Mouse (Mus musculus): ENCODE measurements around the gene Fbxl19.

Gene Fbxl19

DNA sequence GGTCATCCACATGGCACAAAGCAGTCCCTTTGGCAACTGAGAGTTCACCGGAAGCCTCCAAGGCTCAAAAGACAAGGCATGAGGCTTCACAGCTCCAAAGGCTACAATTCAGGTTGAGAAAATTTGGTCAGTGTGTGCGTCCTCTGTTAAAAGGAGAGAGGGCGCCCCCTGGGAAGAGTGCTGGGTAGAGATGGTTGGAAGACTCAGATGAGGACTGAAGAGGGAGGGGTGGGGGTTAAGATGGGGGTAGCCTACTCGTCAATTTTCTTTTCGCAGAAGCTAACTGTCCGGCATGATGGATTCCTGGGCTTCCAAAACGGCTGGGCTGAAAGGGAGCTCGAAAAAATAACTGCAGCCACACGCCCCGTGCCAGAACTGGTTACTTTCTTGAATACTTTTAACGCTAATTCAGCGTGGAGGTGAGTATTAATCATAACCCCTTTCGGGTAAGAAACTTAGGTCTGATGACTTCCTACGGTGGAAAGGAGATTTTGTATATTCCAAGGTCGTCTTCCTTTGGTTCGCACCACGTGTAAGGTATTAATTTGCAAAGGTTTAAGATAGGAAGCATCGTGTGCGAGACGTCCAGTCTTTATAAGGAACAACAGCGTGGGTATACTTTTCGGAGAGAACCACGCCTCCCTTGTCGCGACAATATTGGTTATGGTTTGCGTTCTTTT, at the start of gene Fbxl19:
Gene Fbxl19, plus strand, starts transcription at position 178 of the 680 bp plus-strand sequence.
- DNase-seq (ENCODE audit: low read depth) = peak; percentile 60

DNA sequence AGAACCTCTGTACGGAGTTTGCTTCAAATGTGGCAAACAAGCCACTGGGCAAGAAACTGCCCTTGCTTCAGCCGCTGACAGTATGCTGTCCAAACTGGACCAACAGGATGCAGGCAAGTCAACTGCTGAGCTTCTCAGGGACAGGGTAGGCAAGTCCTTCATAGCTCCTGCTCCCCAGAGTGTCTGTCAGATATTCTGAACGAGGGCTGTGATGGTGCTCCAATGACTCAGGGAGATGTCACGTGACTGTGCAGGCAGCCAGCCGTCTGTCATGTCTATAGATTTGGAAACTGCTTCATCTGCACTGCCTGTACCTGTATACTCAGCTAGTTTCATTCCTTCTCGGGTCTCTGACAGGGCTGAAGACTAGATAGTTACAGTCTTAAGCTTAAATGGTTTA, 45.4 kb upstream of the Fbxl19 start:
- no peak for DNase-seq (ENCODE audit: low read depth)

DNA sequence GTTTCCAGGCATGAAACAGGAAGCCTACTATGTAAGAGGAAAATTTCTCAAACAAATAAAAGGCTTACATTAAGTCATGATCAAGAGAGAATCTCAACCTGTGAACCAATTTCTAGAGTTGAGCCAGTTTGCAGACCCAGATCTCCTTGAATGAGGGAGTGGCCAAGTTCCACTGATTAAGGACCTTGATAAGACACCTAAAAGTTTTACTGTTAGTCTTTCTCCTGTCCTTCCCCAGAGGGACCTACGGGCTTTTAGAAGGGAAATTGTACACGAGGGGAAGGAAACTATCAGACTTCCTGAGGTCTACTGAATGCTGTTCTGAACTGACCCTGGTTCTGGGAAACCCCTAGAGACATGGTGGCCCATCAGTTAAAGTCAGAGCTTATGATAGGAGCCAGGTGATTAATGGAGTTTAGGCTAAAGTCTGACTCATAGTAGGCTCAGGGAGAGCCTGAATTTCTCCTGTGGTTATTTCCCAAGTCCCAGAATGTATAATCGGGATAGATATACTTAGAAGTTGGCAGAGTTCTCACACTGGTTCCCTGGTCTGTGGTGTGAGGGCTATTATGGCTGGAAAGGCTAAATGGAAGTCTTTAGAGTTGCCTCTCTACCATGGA, 43.5 kb upstream of the Fbxl19 start:
- DNase-seq (ENCODE audit: low read depth) = no peak

DNA sequence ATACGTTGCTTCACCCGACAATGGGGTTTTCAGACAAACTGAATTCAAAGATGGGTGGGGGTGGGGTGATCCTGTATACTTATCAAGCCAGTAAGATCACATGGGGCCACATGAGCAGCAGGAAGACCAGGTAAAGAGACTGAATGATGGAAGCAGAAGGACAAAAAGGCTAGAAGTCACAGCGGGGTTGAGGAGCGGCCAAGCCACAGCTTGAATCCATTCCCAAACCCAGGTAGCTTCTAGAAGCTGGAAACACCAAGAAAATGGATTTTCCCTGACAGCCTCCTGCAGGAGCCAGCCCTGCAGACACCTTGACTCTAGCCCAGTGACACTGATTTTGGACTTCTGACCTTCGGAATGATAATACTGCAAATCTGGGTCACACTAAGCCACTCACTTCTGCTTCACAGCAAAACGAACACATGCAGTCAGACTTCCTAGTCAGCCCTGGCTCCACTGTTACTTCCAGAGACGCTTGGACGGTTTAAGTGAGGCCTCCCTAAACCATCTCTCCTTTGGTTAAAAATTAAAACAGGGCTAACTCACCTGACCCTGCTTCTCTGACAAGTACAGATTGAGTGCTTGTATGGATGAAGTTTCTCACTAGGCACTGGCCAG, 40.7 kb upstream of the Fbxl19 start:
- no peak for DNase-seq (ENCODE audit: low read depth)

DNA sequence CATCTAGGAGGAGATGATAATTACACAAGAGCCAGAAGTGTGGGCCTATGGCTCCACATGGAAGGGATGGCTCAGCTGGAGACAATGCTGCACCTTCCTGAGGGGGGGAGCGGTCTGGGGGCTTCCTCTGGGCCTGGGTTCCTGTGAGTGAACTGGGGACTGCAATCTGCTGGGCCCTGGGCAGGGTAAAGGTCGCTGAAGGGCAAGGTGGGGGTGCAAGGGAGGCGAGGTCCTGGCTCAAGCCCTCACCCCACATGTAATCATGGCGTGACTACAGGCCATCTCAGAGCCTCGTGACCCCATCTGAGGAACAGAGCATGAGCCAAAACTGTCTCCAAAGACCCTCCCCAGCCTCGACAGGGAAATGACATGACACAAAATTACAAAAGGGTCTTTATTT, 39.7 kb upstream of the Fbxl19 start:
- DNase-seq (ENCODE audit: low read depth) = no peak

DNA sequence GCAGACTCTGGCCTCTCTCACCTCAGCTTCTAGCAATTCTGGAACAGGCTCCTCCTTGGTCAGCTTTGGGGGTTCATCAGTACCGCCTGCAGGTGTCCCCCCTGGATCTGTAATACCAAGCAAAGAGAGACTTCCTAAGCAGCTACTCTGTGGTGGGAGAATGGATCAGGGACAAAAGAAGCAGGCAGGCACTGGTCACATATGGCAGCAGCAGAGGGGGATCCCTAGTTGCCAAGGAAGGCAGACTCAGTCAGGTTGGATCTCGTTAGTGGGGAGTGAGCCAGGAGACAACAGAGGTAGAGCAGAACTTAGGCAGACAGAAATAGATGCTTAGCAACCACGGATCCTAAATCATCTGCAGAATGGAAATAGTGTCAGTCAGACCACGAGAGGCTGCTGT, 38.6 kb upstream of the Fbxl19 start:
- no peak for DNase-seq (ENCODE audit: low read depth)

DNA sequence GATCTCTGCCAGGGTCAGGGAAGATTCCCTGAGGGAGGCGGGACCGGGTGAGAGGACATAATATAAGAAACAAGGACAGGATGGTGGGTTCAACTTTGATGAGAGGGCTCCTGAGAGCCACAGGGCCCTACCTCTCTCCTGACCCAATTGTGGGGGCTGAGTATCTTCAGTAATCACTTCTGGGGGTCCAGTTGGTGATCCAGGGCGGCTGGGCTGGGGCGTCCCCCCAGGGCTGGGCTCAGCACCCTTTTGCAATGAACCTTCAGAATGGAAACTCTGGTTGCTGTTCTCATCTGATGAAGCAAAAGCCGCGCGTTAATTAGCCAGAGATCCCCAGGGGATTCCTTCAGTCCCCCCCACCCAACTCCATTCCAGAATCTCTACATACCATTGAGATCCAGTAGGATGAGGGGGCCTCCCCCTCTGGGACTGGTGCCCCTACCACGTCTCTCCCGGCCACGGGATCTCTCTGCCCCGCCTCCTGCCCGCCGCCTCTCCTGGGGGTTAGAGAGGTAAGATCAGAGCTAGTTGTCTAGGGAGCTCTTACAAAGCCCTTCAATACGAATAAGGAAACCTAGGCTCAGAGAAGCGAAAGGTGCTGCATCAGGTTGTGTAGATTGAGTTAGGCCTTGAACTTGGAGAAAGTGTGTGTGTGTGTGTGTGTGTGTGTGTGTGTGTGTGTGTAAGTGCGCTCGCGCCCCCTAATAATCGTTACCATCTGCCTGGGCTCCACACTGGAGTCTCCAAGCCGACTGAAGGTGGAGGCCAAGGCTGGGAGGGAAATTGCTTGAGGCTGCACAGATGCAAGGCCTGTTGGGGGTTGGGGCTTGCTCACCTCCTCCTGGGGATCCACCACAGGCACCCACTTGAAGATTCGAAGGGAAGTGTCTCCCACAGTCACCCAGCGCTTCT, 37.0 kb upstream of the Fbxl19 start:
- no peak for DNase-seq (ENCODE audit: low read depth)

DNA sequence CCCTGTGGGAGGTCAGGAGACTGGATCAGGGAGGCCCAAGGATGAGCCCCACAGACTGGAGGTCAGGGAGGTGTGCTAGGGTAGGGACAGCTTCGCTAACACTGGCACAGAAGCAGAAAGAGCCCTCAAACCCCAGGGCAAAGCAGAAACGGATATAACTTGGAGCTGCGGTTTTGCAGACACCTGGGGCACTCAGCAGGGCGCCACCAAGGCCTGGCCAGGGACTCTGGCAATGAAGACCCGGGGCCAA, 36.5 kb upstream of the Fbxl19 start:
- DNase-seq (ENCODE audit: low read depth) = no peak

DNA sequence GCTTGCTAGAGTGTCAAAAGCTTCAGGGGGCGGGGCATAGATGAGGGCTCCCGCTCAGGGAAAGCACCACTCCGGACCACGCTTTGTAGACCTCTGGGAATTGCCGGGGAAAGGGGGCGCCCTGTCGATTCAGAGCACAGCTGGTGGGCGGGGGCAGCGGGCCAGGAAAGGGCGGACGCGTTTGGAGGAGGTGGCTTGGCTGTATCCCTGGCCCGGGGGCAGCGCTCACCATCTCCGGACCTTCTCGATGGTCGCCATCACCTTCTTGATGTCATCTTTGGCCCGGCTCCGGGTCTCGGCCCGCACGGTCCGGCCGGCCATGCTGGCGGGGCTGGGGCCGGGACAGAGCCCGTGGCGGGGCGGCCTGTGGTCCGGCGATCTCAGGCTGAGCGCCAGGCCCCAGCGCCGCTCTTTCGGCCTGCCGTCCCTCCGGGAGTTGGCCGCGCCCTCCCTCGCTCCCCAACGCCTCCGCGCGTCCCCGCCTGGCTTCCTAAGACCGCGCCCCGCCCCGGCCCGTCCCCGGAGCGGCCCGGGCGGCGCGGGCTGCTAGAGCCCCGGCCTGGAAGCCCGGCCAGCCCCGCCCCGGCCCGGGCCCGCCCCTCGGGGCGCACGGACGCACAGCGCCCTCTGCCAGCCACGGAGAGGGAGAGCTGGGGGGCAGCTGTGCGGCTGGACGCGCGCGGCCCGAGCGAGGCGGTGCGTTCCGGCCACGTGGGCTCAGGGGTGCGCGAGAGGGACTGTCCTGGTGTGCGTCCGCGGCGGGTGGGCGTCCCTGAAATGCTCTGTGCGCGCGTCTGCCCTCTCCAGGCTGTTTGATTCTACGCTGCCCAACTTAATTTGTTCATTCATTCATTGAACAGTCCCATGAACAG, 35.9 kb upstream of the Fbxl19 start, which contains the start of gene Bcl7c:
Gene Bcl7c, minus strand, starts transcription at position 727 of the 872 bp plus-strand sequence.
- DNase-seq (ENCODE audit: low read depth) = peak; percentile 60

DNA sequence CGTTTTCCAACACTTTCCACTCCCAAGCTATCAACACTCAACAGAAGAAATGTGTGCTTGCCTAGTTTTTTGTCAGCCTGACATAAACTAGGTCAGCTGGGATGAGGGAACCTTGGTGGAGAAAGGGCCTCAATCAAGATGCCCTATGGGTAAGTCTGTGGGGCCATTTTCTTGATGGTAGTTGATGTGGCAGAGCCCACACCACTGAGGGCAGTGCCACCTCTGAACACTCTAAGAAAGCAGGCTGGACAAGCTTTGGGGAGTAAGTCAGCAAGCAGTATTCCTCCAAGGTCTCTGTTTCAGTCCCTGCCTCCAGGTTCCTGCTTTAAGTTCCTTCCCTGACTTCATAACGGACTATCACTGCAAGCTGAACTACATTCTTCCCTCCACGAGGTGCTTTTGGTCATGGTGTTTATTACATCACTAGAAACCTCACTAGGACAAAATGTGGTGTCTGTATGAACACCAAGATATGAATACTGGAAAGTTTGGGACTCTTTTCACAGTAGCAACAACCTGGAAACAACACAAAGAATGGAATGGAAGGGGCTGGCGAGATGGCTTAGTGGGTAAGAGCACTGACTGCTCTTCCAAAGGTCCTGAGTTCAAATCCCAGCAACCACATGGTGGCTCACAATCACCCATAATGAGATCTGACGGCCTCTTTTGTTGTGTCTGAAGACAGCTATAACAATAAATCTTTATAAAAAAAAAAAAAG, 34.9 kb upstream of the Fbxl19 start:
- no peak for DNase-seq (ENCODE audit: low read depth)

DNA sequence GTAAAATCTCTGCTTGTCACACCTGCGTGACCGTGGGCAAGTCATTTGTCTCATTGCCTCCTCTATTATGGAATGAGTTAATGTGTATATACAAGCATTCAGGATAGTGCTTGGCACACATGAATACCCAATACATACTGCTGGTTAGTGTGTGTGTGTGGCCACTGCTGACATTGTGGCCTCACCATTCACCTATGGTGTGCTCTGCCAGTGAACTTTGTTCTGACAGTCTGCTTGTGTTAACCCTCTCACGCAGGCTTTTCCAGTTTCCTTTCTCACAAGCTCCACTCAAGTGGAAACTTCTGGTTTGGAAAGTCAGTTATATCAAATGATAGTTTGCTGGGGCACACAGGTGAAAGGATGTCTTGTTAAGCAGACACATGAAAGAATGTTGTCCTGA, 33.3 kb upstream of the Fbxl19 start:
- DNase-seq (ENCODE audit: low read depth) = no peak

DNA sequence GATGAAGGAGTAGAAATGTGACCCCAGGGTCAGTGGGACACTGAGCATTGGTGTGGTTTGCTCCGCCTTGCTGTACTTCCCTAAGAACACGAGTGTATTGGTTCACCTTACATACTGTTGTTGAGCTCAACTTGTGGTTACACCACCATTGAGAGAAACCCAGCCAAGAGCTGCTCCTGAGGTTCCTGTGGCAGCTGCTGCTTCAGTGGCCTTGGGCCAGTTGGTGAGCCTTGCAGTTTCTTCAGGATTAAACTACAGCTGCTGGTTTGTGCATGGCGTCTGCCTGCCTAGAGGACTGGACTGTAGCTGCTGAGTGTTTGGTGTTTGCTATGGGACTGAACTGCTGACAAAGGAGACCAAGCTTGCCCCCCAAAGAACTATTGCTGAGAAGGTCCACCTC, 32.9 kb upstream of the Fbxl19 start:
- peak; percentile 44 for DNase-seq (ENCODE audit: low read depth)

DNA sequence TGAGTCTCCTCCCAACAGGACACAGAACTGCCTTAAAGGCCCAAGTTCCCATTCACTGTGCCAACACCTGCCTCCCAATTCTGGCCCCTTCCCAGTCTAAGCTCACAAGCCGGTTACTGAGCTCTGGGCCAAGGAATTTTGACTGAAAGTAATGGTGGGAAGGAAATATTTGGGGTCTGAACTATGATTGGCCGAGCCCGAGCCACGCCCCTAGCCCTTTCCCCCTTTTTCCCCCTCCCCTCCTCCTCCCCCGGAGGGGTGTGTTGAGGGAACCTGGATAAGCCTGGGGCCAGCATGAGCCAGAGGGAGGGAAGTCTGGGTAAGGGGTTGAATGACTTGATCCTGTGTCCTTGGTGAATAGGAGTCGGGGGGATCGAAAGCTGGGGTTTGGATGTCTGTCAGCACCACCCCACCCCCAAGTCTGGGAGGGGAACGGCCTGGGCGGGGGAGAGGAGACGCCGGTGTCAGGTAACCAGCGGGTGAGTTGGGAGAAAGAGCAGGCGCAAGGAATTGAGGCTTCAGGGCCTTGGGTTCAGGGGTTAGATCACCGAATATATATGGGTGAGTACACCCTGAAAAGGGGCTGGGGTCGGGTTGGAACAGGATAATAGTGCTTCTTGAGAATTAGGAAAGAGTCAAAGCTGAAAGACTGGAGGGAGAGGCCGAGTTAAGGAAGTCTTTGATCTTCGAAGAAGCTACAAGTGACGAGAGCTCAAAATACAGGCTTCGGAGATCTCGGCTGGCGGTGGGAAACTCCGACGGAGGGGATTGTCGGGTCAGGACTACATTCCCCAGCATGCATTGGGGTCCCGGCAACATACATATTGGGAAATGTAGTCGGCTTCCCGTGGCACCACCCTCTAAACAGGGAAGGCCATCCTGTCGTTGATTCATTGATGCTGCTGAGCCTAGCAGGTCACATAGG, 31.6 kb upstream of the Fbxl19 start, which contains the start of gene Ctf1:
Gene Ctf1, plus strand, starts transcription at position 276 of the 925 bp plus-strand sequence.
- DNase-seq (ENCODE audit: low read depth) = peak; percentile 72

DNA sequence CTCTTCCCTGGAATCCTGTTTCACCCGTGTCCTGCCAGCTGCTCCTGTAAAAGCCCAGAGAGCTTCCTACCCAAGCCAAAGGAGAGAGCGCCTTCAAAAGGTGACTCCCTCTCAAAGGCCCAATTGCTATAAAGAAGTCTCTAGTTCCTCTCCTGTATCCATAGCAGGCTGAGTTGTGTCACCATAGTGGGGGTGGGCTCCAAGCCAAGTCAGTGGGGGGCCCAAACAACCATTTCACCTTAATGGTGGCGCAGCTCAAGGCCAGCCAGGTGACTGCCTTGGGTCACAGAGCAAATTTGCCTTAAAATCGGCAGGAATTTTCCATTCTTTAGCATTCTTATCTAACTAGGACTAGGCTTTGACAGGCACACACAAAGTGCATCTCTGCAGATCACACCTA, 29.5 kb upstream of the Fbxl19 start:
- no peak for DNase-seq (ENCODE audit: low read depth)

DNA sequence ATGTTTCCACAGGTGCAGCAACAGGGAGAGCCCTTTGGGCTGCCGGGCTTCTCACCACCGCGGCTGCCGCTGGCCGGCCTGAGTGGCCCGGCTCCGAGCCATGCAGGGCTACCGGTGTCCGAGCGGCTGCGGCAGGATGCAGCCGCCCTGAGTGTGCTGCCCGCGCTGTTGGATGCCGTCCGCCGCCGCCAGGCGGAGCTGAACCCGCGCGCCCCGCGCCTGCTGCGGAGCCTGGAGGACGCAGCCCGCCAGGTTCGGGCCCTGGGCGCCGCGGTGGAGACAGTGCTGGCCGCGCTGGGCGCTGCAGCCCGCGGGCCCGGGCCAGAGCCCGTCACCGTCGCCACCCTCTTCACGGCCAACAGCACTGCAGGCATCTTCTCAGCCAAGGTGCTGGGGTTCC, 27.4 kb upstream of the Fbxl19 start:
- no peak for DNase-seq (ENCODE audit: low read depth)

DNA sequence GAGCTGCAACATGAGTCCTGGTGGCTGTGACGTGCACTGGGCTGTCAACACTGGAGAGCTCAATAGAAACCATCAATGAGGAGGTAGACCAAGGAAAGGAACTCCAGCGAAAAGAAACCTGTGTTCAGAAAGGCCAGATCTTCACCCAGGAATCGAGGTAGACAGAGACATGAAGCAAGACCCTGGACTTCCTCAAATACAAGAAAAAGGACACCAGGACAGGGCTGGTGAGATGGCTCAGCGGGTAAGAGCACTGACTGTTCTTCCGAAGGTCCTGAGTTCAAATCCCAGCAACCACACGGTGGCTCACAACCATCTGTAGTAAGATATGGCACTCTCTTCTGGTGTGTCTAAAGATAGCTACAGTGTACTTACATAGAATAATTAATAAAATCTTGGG, 26.0 kb upstream of the Fbxl19 start:
- DNase-seq (ENCODE audit: low read depth) = no peak

DNA sequence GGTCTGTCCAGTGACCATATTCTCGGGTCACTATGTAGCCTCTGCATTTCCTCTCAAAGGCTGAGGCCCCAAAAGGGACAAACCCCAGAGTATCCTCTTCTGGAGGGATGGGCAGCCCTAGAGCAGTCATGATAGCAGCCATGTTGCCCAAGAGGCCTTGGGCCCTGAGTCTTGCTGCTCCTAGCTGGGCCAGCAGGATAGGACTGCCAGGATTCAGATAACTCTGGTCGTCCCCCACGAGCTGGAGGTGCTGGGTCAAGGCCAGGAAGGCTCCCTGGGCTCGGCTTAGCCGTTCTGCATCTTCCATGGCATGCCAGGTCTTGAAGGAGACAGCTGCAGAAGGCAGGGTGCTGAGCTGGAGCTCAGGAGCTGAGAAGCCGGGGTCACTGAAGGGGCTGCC, 25.1 kb upstream of the Fbxl19 start:
- DNase-seq (ENCODE audit: low read depth) = no peak

DNA sequence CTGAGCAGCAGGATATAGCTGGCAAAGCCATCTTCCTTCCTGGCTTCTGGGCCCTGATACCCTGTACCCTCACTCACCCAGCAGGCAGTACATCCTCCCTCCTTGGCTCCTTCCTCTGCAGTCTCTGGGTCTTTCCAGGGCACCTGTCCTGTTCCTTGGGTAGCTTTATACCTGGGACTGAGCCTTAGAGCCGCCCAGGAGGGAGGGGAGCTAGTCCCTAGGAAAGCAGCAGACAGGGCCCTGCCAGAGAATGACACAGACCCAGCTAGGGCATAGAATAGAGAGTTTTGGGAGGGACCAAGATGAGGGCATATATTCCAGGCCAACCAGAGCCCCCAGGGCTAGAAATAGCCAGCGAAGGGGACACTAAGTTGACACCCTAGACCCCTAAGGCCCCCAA, 18.9 kb upstream of the Fbxl19 start:
- no peak for DNase-seq (ENCODE audit: low read depth)

DNA sequence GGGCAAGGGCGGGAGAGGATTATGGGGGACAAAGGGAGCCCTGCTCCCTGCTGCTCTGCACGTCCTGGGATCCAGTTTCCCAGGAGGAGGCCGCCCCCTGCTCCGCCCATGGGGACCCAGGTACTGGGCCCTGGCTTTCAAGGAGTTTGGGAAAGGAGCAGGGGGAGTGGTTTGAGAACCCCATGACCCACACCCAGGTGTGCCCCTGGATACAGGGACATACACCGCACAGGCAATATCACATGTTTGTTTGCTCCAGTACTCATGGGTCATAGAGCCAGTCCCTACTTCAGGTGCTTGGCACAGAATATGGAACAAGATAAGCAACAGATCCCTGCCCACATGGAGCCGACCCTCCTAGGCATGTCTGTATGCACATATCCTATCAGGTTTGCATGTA, 18.4 kb upstream of the Fbxl19 start:
- DNase-seq (ENCODE audit: low read depth) = no peak

DNA sequence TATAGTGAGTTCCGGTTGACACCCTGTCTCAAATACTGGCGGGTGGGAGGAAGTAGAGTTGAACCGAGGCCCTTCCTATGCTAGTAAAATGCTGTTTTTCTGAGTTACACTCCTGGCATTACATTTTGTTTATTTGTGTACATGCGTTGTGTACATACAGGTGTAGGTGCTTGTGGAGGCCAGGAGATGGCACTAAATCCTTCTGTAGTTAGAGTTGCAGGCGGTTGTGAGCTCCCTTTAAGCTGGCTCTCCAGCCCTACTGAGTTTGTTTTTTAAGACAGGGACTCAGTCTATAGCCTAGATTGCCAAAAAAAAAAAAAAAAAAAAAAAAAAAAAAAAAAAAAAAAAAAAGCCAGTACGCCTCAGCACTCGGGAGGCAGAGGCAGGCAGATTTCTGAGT, 16.4 kb upstream of the Fbxl19 start:
- no peak for DNase-seq (ENCODE audit: low read depth)
